Mouse (Mus musculus): ENCODE data around the gene Rps15. TPM values are rescaled to one million over a fixed set of nuclear protein-coding genes. Genes with fewer than 3 reads are reported as not detected.

Gene Rps15
- polyA plus RNA-seq, 1 experiment from 2014 or later = 538 TPM

- Histone ChIP-seq H3K27ac (ENCODE audit: low read length) (peak overlapping the region; percentile 83), H3K9ac (replicated peaks; ENCODE audit: low read depth, low read length) (peak overlapping the region; percentile 46), H3K4me2 (ENCODE audit: low read length) (peak overlapping the region; percentile 55), H3K27me3 (replicated peaks; ENCODE audit: control insufficient read depth, insufficient read depth, low read length) (no peaks in the 10 kb centered on the region), H3K9me3 (ENCODE audit: control insufficient read depth, low read length) (no peaks in the 10 kb centered on the region), H3K4me1 (replicated peaks; ENCODE audit: control insufficient read depth, insufficient read depth, low read length) (peaks cover 62% of the 10 kb centered on the region), H3K4me3 (replicated peaks; ENCODE audit: low read length) (peak overlapping the region; percentile 43), H3K36me3 (ENCODE audit: control insufficient read depth, insufficient read depth) (peaks cover 11% of the 10 kb centered on the region)
- 83% methylated on average over 5 of the region's 5 CpGs for WGBS
- ATAC-seq = no peak
Measured at GRCm38 (mm10) chr10:80296824-80297223, 4.6 kb downstream of the Rps15 start.

- WGBS = 74% methylated on average over 8 of the region's 8 CpGs
- H3K9me3 ChIP-seq (ENCODE audit: control insufficient read depth, low read length) = no peaks in the 10 kb centered on the region
- H3K9ac ChIP-seq (replicated peaks; ENCODE audit: low read depth, low read length) = peak overlapping the region; percentile 30
- peaks cover 14% of the 10 kb centered on the region for H3K36me3 ChIP-seq (ENCODE audit: control insufficient read depth, insufficient read depth)
- H3K4me1 ChIP-seq (replicated peaks; ENCODE audit: control insufficient read depth, insufficient read depth, low read length) = peaks cover 68% of the 10 kb centered on the region
- no peak overlapping the region for H3K4me3 ChIP-seq (replicated peaks; ENCODE audit: low read length)
- no peak overlapping the region for H3K27ac ChIP-seq (ENCODE audit: low read length)
- H3K4me2 ChIP-seq (ENCODE audit: low read length) = peak overlapping the region; percentile 24; the same call in 1 of the 2 replicates
- ATAC-seq = no peak
- no peaks in the 10 kb centered on the region for H3K27me3 ChIP-seq (replicated peaks; ENCODE audit: control insufficient read depth, insufficient read depth, low read length)
Measured at GRCm38 (mm10) chr10:80297526-80298133, 5.4 kb downstream of the Rps15 start.

- H3K9ac ChIP-seq (replicated peaks; ENCODE audit: low read depth, low read length) = peak overlapping the region; percentile 89
- H3K4me2 ChIP-seq (ENCODE audit: low read length) = peak overlapping the region; percentile 90
- H3K36me3 ChIP-seq (ENCODE audit: control insufficient read depth, insufficient read depth) = peaks cover 15% of the 10 kb centered on the region
- peak; percentile 77 for ATAC-seq
- peaks cover 70% of the 10 kb centered on the region for H3K4me1 ChIP-seq (replicated peaks; ENCODE audit: control insufficient read depth, insufficient read depth, low read length)
- WGBS = 2% methylated on average over 26 of the region's 26 CpGs
- H3K27me3 ChIP-seq (replicated peaks; ENCODE audit: control insufficient read depth, insufficient read depth, low read length) = no peaks in the 10 kb centered on the region
- H3K27ac ChIP-seq (ENCODE audit: low read length) = peak overlapping the region; percentile 94
- no peaks in the 10 kb centered on the region for H3K9me3 ChIP-seq (ENCODE audit: control insufficient read depth, low read length)
- H3K4me3 ChIP-seq (replicated peaks; ENCODE audit: low read length) = peak overlapping the region; percentile 57
Measured at GRCm38 (mm10) chr10:80298571-80299281, 6.5 kb downstream of the Rps15 start.

GRCm38 (mm10) chr10:80299301-80299700, 7.0 kb downstream of the Rps15 start:
- H3K4me2 ChIP-seq (ENCODE audit: low read length) = peak overlapping the region; percentile 90
- no peaks in the 10 kb centered on the region for H3K9me3 ChIP-seq (ENCODE audit: control insufficient read depth, low read length)
- H3K4me3 ChIP-seq (replicated peaks; ENCODE audit: low read length) = peak overlapping the region; percentile 57
- ATAC-seq = no peak
- peak overlapping the region; percentile 89 for H3K9ac ChIP-seq (replicated peaks; ENCODE audit: low read depth, low read length)
- peaks cover 9% of the 10 kb centered on the region for H3K36me3 ChIP-seq (ENCODE audit: control insufficient read depth, insufficient read depth)
- no peaks in the 10 kb centered on the region for H3K27me3 ChIP-seq (replicated peaks; ENCODE audit: control insufficient read depth, insufficient read depth, low read length)
- peak overlapping the region; percentile 94 for H3K27ac ChIP-seq (ENCODE audit: low read length)
- peaks cover 72% of the 10 kb centered on the region for H3K4me1 ChIP-seq (replicated peaks; ENCODE audit: control insufficient read depth, insufficient read depth, low read length)
- 2% methylated on average over 15 of the region's 15 CpGs for WGBS

GRCm38 (mm10) chr10:80299824-80300223, 7.6 kb downstream of the Rps15 start:
- Histone ChIP-seq H3K27ac (ENCODE audit: low read length) (peak overlapping the region; percentile 94), H3K36me3 (ENCODE audit: control insufficient read depth, insufficient read depth) (peaks cover 6% of the 10 kb centered on the region), H3K4me3 (replicated peaks; ENCODE audit: low read length) (peak overlapping the region; percentile 57), H3K9ac (replicated peaks; ENCODE audit: low read depth, low read length) (peak overlapping the region; percentile 89), H3K4me1 (replicated peaks; ENCODE audit: control insufficient read depth, insufficient read depth, low read length) (peaks cover 72% of the 10 kb centered on the region), H3K4me2 (ENCODE audit: low read length) (peak overlapping the region; percentile 90), H3K27me3 (replicated peaks; ENCODE audit: control insufficient read depth, insufficient read depth, low read length) (no peaks in the 10 kb centered on the region), H3K9me3 (ENCODE audit: control insufficient read depth, low read length) (no peaks in the 10 kb centered on the region)
- WGBS = 40% methylated on average over 10 of the region's 10 CpGs
- ATAC-seq = no peak

GRCm38 (mm10) chr10:80300672-80301181, 8.5 kb downstream of the Rps15 start:
- Histone ChIP-seq H3K4me2 (ENCODE audit: low read length) (peak overlapping the region; percentile 90), H3K4me1 (replicated peaks; ENCODE audit: control insufficient read depth, insufficient read depth, low read length) (peaks cover 73% of the 10 kb centered on the region), H3K27me3 (replicated peaks; ENCODE audit: control insufficient read depth, insufficient read depth, low read length) (no peaks in the 10 kb centered on the region), H3K9ac (replicated peaks; ENCODE audit: low read depth, low read length) (peak overlapping the region; percentile 89), H3K36me3 (ENCODE audit: control insufficient read depth, insufficient read depth) (peaks cover 15% of the 10 kb centered on the region), H3K4me3 (replicated peaks; ENCODE audit: low read length) (peak overlapping the region; percentile 57), H3K9me3 (ENCODE audit: control insufficient read depth, low read length) (no peaks in the 10 kb centered on the region), H3K27ac (ENCODE audit: low read length) (peak overlapping the region; percentile 94)
- ATAC-seq = peak; percentile 83
- 8% methylated on average over 11 of the region's 11 CpGs for WGBS

- Histone ChIP-seq H3K4me3 (replicated peaks; ENCODE audit: low read length) (peak overlapping the region; percentile 57), H3K4me1 (replicated peaks; ENCODE audit: control insufficient read depth, insufficient read depth, low read length) (peaks cover 72% of the 10 kb centered on the region), H3K9me3 (ENCODE audit: control insufficient read depth, low read length) (no peaks in the 10 kb centered on the region), H3K9ac (replicated peaks; ENCODE audit: low read depth, low read length) (peak overlapping the region; percentile 89), H3K27ac (ENCODE audit: low read length) (peak overlapping the region; percentile 94), H3K27me3 (replicated peaks; ENCODE audit: control insufficient read depth, insufficient read depth, low read length) (no peaks in the 10 kb centered on the region), H3K36me3 (ENCODE audit: control insufficient read depth, insufficient read depth) (peaks cover 22% of the 10 kb centered on the region), H3K4me2 (ENCODE audit: low read length) (peak overlapping the region; percentile 90)
- no peak for ATAC-seq
- WGBS = 66% methylated on average over 10 of the region's 10 CpGs
Measured at GRCm38 (mm10) chr10:80301256-80302081, 9.2 kb downstream of the Rps15 start.

- Histone ChIP-seq H3K4me3 (replicated peaks; ENCODE audit: low read length) (peak overlapping the region; percentile 57), H3K27ac (ENCODE audit: low read length) (peak overlapping the region; percentile 94; the same call in 1 of the 2 replicates), H3K9me3 (ENCODE audit: control insufficient read depth, low read length) (no peaks in the 10 kb centered on the region), H3K27me3 (replicated peaks; ENCODE audit: control insufficient read depth, insufficient read depth, low read length) (no peaks in the 10 kb centered on the region), H3K4me1 (replicated peaks; ENCODE audit: control insufficient read depth, insufficient read depth, low read length) (peaks cover 69% of the 10 kb centered on the region), H3K4me2 (ENCODE audit: low read length) (peak overlapping the region; percentile 90), H3K9ac (replicated peaks; ENCODE audit: low read depth, low read length) (peak overlapping the region; percentile 89), H3K36me3 (ENCODE audit: control insufficient read depth, insufficient read depth) (peaks cover 28% of the 10 kb centered on the region)
- 66% methylated on average over 5 of the region's 5 CpGs for WGBS
- no peak for ATAC-seq
Measured at GRCm38 (mm10) chr10:80302082-80302355, 9.8 kb downstream of the Rps15 start.

GRCm38 (mm10) chr10:80302471-80302881, 10.2 kb downstream of the Rps15 start:
- peaks cover 32% of the 10 kb centered on the region for H3K36me3 ChIP-seq (ENCODE audit: control insufficient read depth, insufficient read depth)
- peaks cover 65% of the 10 kb centered on the region for H3K4me1 ChIP-seq (replicated peaks; ENCODE audit: control insufficient read depth, insufficient read depth, low read length)
- H3K27ac ChIP-seq (ENCODE audit: low read length) = 0 out of 2 replicates have a peak overlapping the region, but pooled peaks have one; percentile 10
- peak overlapping the region; percentile 57 for H3K4me3 ChIP-seq (replicated peaks; ENCODE audit: low read length)
- no peaks in the 10 kb centered on the region for H3K27me3 ChIP-seq (replicated peaks; ENCODE audit: control insufficient read depth, insufficient read depth, low read length)
- H3K9ac ChIP-seq (replicated peaks; ENCODE audit: low read depth, low read length) = peak overlapping the region; percentile 89
- peak overlapping the region; percentile 90 for H3K4me2 ChIP-seq (ENCODE audit: low read length)
- H3K9me3 ChIP-seq (ENCODE audit: control insufficient read depth, low read length) = no peaks in the 10 kb centered on the region
- ATAC-seq = no peak
- 16% methylated on average over 9 of the region's 9 CpGs for WGBS
